Mouse (Mus musculus) right cerebral cortex, adult 2 months (tissue): ENCODE data around the gene Sema6b.
"Not testable (repeated sequence)": the region's sequence is repeated elsewhere in the genome, so short reads cannot be mapped to it uniquely, and the experiment has no call there.

Experiments used
- DNase-seq, 2 experiments: peaks; one replicate each; pipeline ENCODE4 v3.0.0; 2021 to 2022; ENCODE audit warnings: low spot score in 2 of 2

Gene Sema6b

GRCm38 (mm10) chr17:56119431-56119830 lies 20.7 kb downstream of the Sema6b start:
- no peak for DNase-seq

- DNase-seq: no peak
Measured at GRCm38 (mm10) chr17:56117251-56117710, 22.9 kb downstream of the Sema6b start, which contains the start of gene Plin5. Gene Plin5 (minus strand): TSS chr17:56117596.

DNA sequence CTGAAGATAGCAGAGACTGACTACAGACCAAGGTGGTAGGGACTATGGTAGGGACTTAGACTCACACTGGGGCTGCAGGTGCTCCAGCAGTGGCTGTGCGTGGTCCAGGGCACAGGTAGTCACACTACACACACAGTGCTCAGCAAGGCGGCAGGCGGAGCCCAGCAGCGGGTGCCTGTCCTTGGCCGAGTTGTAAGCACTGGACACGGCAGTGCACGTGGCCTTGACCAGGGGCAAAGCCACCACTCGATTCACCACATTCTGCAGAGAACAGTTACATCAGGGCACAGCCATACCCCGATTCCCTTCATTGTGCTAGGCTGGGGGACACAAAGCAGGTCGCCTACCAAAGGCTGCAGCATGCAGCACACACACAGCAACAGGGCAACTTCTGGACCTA lies 23.9 kb downstream of the Sema6b start:
- no peak for DNase-seq

- no peak for DNase-seq
Measured at GRCm38 (mm10) chr17:56112743-56113142, 27.4 kb downstream of the Sema6b start.

- peak; percentile 63 to 70 for DNase-seq
Measured at GRCm38 (mm10) chr17:56111864-56112263, 28.3 kb downstream of the Sema6b start.

DNA sequence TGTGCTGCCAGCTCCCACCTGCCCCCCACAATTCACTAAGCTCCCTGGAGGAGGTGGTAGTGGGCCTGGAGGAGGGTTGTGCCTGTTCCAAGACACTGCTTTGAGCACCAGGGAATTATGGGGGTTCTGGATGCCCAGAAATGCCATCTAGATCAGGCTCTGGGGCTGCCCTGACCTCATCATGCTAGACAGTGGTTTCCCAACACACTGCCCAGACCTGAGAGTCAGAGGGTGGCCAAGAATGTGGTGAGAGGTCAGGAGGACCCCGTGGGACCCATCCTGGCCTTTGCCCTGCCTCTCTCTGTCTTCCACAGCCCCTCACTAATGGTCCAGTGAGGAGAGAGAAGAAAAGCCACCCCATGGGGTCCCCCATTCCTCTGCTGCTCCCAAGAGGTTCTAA lies 29.1 kb downstream of the Sema6b start:
- DNase-seq: no peak

DNA sequence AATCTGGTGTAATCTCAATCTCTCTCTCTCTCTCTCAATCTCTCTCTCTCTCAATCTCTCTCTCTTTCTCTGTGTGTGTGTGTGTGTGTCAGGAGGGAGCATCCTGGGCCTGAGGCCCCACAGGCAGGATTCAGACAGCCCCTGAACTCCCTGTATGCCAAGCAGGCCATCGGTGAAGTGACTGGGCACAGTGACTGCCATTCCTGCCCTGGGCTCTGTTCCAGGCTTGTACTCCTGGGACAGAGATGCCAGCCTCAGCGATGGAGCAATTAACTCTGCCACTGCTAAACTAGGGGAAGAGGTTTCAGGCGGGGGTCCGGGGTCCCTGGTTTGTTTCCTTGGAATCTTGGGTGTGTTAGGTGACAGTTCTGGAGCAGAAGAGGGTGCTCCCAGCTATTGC lies 29.6 kb downstream of the Sema6b start:
- no peak for DNase-seq

DNA sequence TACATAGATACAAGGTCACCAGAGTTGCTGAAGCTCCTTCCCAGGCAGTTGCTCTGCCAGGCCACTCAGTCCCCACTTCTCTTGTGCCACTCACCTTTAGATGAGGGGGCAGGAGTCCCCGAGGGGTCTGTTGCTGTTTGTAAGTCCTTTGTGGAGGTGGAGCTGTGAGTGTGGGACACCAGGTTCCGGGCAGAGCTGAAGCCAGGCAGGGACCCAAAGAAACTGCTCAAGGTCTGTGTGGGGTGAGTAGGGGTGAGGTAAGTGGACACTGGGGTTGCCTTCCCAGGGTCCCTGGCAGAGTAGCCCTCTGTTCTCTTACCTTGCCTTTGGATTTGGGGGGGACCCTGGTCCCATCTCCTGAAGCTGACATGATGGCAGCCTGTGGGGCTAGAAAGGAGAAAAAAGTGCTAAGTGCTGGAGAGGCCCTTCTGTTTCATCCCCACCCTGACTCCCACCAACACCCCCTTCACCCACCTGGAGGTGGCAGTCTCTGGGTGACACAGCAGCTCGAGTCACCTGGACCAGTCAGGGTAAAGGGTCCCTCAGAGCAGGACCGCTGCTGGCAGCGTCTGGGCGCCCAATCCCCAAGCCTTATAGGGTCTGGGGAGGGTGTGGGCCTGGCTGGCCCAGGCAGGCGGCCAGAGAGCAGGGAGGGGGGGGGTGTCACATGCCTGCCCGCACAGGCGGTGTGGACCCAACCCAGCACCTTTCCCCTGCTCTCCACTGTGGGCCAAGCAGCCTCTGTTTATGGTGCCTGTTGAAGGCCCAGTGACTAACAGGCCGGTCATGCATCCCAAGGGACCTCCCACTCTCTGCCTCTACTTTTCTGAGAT lies 30.7 kb downstream of the Sema6b start, which contains the start of gene Plin4:
TSS of gene Plin4 (minus strand) at position 585 of the 833 bp plus-strand sequence.
- no peak for DNase-seq

GRCm38 (mm10) chr17:56108334-56109044 lies 31.7 kb downstream of the Sema6b start:
- DNase-seq: peak in 1 of 2 experiments; percentile 62

GRCm38 (mm10) chr17:56107736-56108135 lies 32.4 kb downstream of the Sema6b start:
- no peak for DNase-seq

DNA sequence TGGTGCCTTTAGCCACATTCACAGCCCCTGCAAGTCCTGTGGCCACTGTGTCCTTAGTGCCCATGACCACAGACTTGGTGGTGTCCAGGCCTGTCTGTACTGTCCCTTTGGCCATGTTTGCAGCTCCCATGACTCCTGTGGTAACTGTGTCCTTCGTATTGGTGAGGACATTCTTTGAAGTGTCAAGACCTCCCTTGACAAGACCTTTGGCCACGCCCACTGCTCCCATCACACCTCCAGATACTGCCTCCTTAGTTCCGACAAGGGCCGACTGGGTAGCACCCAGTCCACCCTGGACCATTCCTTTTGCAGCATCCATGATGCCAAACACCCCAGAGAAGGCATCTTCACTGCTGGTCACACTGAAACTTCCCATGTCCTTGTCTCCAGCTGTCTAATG lies 33.2 kb downstream of the Sema6b start:
- DNase-seq: no peak

DNA sequence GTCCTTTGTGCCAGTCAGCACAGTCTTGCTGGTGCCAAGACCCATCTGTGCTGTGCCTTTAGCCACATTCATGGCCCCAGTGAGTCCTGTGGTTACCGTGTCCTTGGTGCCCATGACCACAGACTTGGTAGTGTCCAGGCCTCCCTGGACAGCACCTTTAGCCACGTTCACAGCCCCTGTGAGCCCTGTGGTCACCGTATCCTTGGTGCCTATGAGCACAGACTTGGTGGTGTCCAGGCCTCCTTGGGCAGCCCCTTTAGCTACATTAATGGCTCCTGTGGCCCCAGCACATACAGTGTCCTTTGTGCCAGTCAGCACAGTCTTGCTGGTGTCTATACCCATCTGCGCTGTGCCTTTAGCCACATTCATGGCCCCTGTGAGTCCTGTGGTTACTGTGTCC lies 33.7 kb downstream of the Sema6b start:
- not testable (repeated sequence) for DNase-seq

GRCm38 (mm10) chr17:56104821-56105220 lies 35.3 kb downstream of the Sema6b start:
- DNase-seq: not testable (repeated sequence)

DNA sequence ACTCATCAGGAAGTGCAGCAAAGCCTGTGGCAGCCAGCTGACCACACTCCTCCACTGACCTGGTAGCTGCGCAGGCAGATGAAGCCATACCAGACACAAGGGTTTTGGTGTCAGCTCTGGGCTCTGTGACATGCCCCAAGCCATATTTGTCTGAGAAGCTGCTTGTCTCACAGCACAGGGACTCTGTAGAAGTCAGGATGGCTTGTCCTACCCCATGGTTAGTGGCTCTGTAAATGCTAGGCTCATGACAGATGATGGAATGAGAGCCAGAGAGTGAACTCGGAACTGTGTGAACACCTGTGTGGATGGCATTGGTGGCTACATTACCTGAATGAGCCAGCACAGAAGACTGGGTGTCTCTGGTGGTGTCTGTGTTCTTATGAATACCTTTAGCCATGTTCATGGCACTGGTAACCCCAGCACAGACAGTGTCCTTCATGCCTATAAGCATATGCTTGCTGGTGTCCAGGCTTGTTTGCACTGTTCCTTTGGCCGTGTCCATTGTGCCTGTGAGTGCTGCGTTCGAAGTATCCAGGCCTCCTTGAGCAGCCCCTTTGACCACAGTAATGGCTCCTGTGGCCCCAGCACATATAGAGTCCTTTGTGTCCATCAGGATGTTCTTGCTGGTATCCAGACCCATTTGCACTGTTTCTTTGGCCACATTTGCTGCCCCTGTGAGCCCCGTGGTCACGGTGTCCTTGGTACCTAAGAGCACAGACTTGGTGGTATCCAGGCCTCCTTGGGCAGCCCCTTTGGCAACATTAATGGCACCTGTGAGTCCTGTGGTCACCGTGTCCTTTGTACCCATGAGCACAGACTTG lies 36.5 kb downstream of the Sema6b start:
- no peak for DNase-seq

- DNase-seq: no peak
Measured at GRCm38 (mm10) chr17:56102927-56103326, 37.2 kb downstream of the Sema6b start.

DNA sequence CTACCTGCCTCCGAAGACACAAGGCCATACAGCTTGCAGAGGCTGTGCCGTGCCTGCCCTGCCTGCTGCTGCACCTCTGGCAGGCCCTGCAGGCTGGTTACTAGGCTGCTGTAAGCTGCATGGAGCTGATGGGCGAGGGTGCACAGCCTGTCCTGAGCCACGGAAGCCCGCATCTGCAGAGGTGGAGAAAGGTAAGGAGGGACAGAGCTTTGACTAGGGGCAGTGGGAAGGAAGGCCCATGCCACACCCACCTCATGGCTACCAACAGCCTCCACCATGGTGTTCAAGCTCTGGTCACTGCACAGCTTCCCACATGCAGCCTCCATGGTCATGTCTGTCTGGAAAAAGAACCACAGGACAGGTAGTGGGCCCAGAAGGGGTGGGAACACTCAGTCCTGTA lies 38.0 kb downstream of the Sema6b start:
- no peak for DNase-seq

DNA sequence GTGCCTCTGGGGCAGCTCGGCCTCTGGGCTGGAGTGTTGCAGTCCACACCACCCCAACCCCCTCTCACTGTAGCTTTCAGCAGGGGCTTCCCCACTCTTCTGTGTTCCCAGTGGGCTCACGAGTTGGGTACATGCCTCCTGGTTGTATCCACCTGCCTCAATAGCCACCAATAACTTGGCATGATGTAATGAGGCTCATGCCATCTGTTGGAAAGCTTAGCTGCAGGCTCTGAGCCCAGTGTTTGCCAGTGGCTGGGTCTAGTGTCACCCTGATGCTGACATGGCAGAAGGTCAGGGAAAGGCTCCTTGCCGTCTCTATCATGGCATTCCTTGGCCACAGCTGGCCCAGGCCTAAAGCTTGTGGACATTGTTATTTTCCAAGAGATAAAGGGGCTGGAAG lies 39.3 kb downstream of the Sema6b start:
- no peak for DNase-seq

DNA sequence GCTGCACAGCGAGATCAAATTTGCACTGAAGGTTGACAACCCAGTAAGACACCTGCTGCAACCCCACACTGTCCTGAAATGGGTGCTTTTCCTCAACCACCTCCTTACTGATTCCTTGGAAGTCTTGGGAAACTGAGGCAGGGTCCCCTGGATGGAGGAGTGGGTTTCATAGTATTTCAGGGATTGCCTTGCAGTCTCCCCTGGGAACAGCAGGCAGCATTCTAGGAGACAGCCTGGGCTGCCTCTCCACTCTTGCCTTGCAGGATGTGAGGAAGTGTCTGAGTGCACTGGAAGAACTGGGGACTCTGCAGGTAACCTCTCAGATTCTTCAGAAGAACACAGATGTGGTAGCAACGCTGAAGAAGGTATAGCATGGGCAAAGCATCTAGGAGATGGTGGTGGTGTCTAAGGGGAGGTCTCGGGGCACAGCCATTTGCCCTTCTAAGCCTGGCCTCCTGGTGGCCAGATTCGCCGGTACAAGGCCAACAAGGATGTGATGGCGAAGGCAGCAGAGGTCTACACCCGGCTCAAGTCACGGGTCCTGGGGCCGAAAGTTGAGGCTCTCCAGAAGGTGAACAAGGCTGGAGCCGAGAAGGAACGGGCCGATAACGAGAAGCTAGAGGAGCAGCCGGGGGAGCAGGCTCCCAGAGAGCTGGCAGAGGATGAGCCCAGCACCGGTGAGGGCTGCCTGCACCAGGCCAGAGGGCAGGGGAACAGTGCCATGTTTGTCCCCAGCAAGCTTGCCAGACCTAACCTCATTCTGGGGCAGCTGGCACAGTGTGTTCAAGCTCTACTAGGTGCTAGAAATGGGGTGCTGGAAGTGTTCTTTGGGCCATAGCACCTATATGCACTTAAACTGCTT lies 41.2 kb downstream of the Sema6b start:
- no peak for DNase-seq

GRCm38 (mm10) chr17:56098180-56098579 lies 42.0 kb downstream of the Sema6b start:
- no peak for DNase-seq

GRCm38 (mm10) chr17:56096883-56097282 lies 43.3 kb downstream of the Sema6b start:
- no peak for DNase-seq

DNA sequence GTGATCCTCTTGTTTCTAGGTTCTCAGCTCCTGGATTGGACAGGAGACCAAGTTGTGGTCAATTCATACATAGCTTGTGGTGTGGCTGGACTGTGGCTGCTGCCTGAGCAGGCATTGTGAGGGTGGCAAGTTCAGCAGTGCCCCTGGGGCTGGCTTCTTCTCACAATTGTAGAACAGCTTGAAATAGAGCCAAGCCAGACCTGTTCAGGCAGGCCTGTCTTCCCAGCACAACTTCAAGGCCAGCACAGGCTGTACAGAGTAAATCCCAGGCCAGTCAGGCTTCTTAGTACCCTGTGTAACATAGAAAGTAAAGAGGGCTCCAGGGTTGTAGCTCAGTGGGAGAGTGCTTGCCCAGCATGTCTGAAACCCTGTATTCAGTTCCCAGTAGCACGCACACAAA lies 47.3 kb downstream of the Sema6b start:
- DNase-seq: no peak
